Mouse (Mus musculus) intestine, embryonic 14.5 days (tissue): ENCODE results near the gene Cdk2ap2. TPM values are rescaled to one million over a fixed set of nuclear protein-coding genes. Genes with fewer than 3 reads are reported as not detected.

Experiments used
- ATAC-seq: fragments of 200-750 bp; cut with Nextera tagmentation; replicated peaks from 2 replicates; pipeline ENCODE4 v1.8.0; 2017; ENCODE audit warnings: low read depth, moderate number of reproducible peaks, moderate TSS enrichment, moderate library complexity; ENCODE audit not compliant: low FRiP score, low TSS enrichment
- DNase-seq: peaks from one replicate; pipeline ENCODE4 v3.0.0-alpha.2; 2018; ENCODE audit warnings: low spot score
- H3K27ac ChIP-seq: fragments of 300-500 bp; sonication (generic); 2 replicates; pipeline ENCODE4 v1.5.1; 2014; ENCODE audit warnings: low read depth, mild to moderate bottlenecking, control low read depth
- H3K27me3 ChIP-seq: fragments of 300-500 bp; sonication (generic); replicated peaks from 2 replicates; pipeline ENCODE4 v1.6.1; 2014; ENCODE audit warnings: low read length, control low read depth; ENCODE audit not compliant: control insufficient read depth, insufficient read depth
- H3K36me3 ChIP-seq: fragments of 300-500 bp; sonication (generic); 2 replicates; pipeline ENCODE4 v1.6.1; 2014; ENCODE audit warnings: low read length, control low read depth; ENCODE audit not compliant: control insufficient read depth, insufficient read depth
- H3K4me1 ChIP-seq: fragments of 300-500 bp; sonication (generic); replicated peaks from 2 replicates; pipeline ENCODE4 v1.6.1; 2014; ENCODE audit warnings: low read length, control low read depth, mixed read lengths; ENCODE audit not compliant: control insufficient read depth, insufficient read depth
- H3K4me2 ChIP-seq: fragments of 300-500 bp; sonication (generic); 2 replicates; pipeline ENCODE4 v1.6.1; 2014; ENCODE audit warnings: low read length
- H3K4me3 ChIP-seq: fragments of 300-500 bp; sonication (generic); 2 replicates; pipeline ENCODE4 v1.5.1; 2014; ENCODE audit warnings: low read depth, low read length, control low read depth, mixed read lengths
- H3K9ac ChIP-seq: fragments of 300-500 bp; sonication (generic); 2 replicates; pipeline ENCODE4 v1.6.1; 2014; ENCODE audit warnings: mild to moderate bottlenecking, low read length
- H3K9me3 ChIP-seq: fragments of 300-500 bp; sonication (generic); 2 replicates; pipeline ENCODE4 v1.6.1; 2016; ENCODE audit warnings: low read length, control low read depth; ENCODE audit not compliant: control insufficient read depth
- WGBS: fragments of 180-500 bp; shearing (Covaris S2); extraction: QIAGEN DNeasy Blood & Tissue Kit; methylation state at CpG from one replicate; pipeline ENCODE4 v1.1.7; 2014; 5-methylcytosine and 5-hydroxymethylcytosine counted together
- polyA plus RNA-seq: library from polyadenylated mRNA; unstranded; fragments of >200 nt; fragmentation: Nextera tagmentation; extraction: Ambion mirVana; gene quantifications from 2 replicates; pipeline ENCODE4 v1.2.1, GENCODE M21; 2014

Gene Cdk2ap2
- polyA plus RNA-seq, 1 experiment from 2014 or later = 103 TPM

- Histone ChIP-seq H3K4me1 (peaks cover 9% of the 10 kb centered on the region; the same call in 1 of the 2 replicates), H3K27ac (no peak overlapping the region), H3K36me3 (peaks cover 56% of the 10 kb centered on the region), H3K27me3 (no peaks in the 10 kb centered on the region), H3K9ac (no peak overlapping the region), H3K4me2 (no peak overlapping the region), H3K9me3 (no peaks in the 10 kb centered on the region), H3K4me3 (no peak overlapping the region)
- ATAC-seq (no peak), DNase-seq (no peak)
- WGBS = 95% methylated on average over 26 of the region's 26 CpGs
Measured at GRCm38 (mm10) chr19:4112063-4112960, 15.3 kb downstream of the Cdk2ap2 start.

DNA sequence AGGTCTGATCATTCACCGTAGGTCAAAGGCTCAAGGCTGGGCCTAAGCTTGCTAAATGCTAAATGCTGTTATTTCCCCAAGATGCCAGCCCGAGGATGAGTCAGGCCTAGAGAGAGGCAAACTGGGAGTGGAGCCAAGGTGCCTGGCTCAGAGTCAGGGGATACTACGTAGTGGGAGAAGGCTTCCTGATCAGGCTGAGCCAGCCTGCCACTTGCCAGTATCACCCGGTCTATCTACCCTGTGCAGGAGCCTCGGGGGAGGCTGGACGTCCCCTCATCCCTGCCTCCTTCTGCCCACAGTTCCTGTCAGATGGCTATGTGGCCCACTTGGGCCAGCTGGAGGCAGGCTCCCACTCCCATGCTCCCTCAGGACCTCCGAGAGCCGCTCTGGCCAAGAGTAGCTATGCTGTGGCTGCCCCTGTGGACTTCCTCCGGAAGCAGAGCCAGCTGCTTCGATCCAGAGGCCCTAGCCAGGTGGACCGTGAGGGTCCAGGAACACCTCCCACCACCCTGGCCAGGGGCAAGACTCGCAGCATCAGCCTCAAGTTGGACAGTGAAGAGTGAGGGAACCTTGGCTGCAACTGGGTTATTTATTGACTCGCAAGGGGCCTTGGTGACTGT lies 16.3 kb downstream of the Cdk2ap2 start:
- Histone ChIP-seq H3K27me3 (no peaks in the 10 kb centered on the region), H3K27ac (peak overlapping the region; percentile 24; the same call in 1 of the 2 replicates), H3K4me2 (0 out of 2 replicates have a peak overlapping the region, but pooled peaks have one; percentile 9), H3K4me1 (peaks cover 9% of the 10 kb centered on the region; the same call in 1 of the 2 replicates), H3K9ac (no peak overlapping the region), H3K4me3 (no peak overlapping the region), H3K9me3 (no peaks in the 10 kb centered on the region), H3K36me3 (peaks cover 66% of the 10 kb centered on the region)
- ATAC-seq (no peak; the same call in 1 of the 2 replicates), DNase-seq (no peak)
- 63% methylated on average over 13 of the region's 13 CpGs for WGBS

DNA sequence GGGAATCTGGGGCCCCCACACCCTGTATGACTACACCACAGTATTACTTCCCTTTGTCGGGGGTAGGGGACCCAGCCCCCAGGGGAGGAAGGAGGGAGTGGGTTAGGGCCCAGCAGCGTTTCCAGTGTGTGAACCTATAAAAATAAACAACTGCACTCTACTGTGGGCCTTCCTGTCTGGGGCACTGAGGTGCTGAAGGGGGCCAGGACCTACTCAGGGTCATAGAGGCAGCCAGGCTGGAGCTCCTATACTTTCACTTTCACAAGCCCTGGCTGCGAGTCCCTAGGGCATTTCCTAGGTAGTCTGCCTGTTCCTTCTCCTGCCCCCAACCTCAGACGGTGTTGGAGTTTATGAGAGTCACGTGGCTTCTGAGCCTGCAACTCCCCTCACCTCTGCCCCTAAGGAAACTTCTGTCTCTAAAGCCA lies 16.8 kb downstream of the Cdk2ap2 start:
- Histone ChIP-seq H3K4me1 (peaks cover 9% of the 10 kb centered on the region; the same call in 1 of the 2 replicates), H3K27me3 (no peaks in the 10 kb centered on the region), H3K4me2 (0 out of 2 replicates have a peak overlapping the region, but pooled peaks have one; percentile 9), H3K9me3 (no peaks in the 10 kb centered on the region), H3K27ac (peak overlapping the region; percentile 24; the same call in 1 of the 2 replicates), H3K36me3 (peaks cover 69% of the 10 kb centered on the region), H3K4me3 (no peak overlapping the region), H3K9ac (no peak overlapping the region)
- 22% methylated on average over 5 of the region's 5 CpGs for WGBS
- DNase-seq (peak; percentile 65), ATAC-seq (peak; percentile 73)

DNA sequence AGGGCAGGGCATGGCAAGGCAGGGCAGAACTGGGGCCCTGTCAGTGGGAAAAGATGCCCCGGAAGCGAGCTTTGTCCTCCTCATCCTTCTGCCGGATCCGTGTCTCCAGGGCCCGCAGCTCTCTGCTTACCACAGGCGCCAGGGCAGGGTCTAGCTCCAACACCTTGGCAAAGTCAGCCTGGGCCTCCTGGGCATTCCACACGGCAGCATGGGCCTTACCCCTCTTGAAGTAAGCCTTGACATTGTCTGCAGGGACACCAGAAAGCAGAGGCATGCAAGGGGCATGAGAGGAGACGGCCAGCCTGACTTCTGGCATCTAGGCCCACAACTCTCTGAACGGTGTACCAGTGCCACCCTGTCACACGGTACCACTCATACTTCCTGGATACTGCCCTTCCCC lies 17.6 kb downstream of the Cdk2ap2 start:
- Histone ChIP-seq H3K9ac (no peak overlapping the region), H3K27me3 (no peaks in the 10 kb centered on the region), H3K9me3 (no peaks in the 10 kb centered on the region), H3K4me3 (no peak overlapping the region), H3K27ac (0 out of 2 replicates have a peak overlapping the region, but pooled peaks have one; percentile 24), H3K36me3 (peaks cover 71% of the 10 kb centered on the region), H3K4me2 (no peak overlapping the region), H3K4me1 (peaks cover 9% of the 10 kb centered on the region; the same call in 1 of the 2 replicates)
- DNase-seq (no peak), ATAC-seq (no peak)
- 90% methylated on average over 10 of the region's 10 CpGs for WGBS

DNA sequence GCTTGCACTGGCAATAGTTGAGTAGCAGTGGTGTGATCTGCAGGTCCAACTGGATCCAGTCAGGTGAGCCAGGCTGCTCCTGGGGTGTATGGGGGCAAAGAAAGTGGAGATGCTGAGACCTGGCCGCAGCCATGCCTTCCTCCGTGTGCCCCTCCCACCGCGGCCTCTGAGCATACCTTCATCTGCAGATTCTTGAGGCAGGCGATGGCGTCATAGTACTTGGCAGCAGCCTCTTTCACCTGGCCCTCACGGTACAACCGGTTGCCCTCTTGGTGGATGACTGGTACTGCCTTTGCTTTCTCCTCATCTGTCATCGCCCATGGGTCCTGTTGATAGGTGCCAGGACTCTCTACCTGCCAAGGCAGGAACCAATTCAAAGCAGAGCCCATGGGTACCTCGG lies 18.2 kb downstream of the Cdk2ap2 start:
- no peaks in the 10 kb centered on the region for H3K9me3 ChIP-seq
- ATAC-seq (no peak), DNase-seq (no peak)
- no peak overlapping the region for H3K9ac ChIP-seq
- H3K27me3 ChIP-seq = no peaks in the 10 kb centered on the region
- H3K36me3 ChIP-seq = peaks cover 71% of the 10 kb centered on the region
- 93% methylated on average over 10 of the region's 10 CpGs for WGBS
- H3K27ac ChIP-seq = no peak overlapping the region
- peaks cover 9% of the 10 kb centered on the region; the same call in 1 of the 2 replicates for H3K4me1 ChIP-seq
- H3K4me2 ChIP-seq = no peak overlapping the region
- no peak overlapping the region for H3K4me3 ChIP-seq

GRCm38 (mm10) chr19:4115816-4116215 lies 18.8 kb downstream of the Cdk2ap2 start:
- 87% methylated on average over 11 of the region's 11 CpGs for WGBS
- H3K27ac ChIP-seq = no peak overlapping the region
- no peak for DNase-seq
- H3K36me3 ChIP-seq = peaks cover 71% of the 10 kb centered on the region
- H3K4me1 ChIP-seq = peaks cover 15% of the 10 kb centered on the region
- no peak overlapping the region for H3K4me2 ChIP-seq
- no peaks in the 10 kb centered on the region for H3K9me3 ChIP-seq
- no peak for ATAC-seq
- no peak overlapping the region for H3K9ac ChIP-seq
- H3K27me3 ChIP-seq = no peaks in the 10 kb centered on the region
- no peak overlapping the region for H3K4me3 ChIP-seq

DNA sequence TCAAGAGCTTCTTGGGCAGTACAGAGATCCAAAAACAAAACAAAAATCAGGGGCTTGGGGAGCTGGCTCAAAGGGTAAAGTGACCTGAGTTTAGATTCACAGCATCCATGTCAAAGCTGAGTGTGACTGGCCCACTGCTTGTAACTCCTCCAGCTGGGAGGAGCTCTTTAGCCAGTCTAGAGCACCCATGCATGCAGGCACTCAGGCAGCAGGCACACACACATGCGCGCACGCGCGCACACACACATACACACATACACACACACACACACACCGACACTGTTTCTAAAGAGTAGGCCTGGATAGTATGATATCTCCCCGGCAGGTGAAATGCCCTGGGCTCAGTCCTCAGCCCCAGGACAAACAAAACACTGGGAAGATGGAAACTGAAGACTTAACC lies 20.0 kb downstream of the Cdk2ap2 start:
- peaks cover 16% of the 10 kb centered on the region for H3K4me1 ChIP-seq
- 94% methylated on average over 7 of the region's 7 CpGs for WGBS
- no peak overlapping the region for H3K9ac ChIP-seq
- peaks cover 63% of the 10 kb centered on the region for H3K36me3 ChIP-seq
- no peak overlapping the region for H3K27ac ChIP-seq
- H3K4me3 ChIP-seq = no peak overlapping the region
- ATAC-seq (no peak), DNase-seq (no peak)
- H3K27me3 ChIP-seq = no peaks in the 10 kb centered on the region
- no peaks in the 10 kb centered on the region for H3K9me3 ChIP-seq
- no peak overlapping the region for H3K4me2 ChIP-seq

GRCm38 (mm10) chr19:4118350-4118749 lies 21.4 kb downstream of the Cdk2ap2 start:
- H3K27ac ChIP-seq = no peak overlapping the region
- DNase-seq (no peak), ATAC-seq (no peak)
- peaks cover 14% of the 10 kb centered on the region for H3K4me1 ChIP-seq
- H3K27me3 ChIP-seq = no peaks in the 10 kb centered on the region
- WGBS = 98% methylated on average over 2 of the region's 2 CpGs
- H3K4me2 ChIP-seq = no peak overlapping the region
- H3K36me3 ChIP-seq = peaks cover 50% of the 10 kb centered on the region
- no peak overlapping the region for H3K9ac ChIP-seq
- H3K9me3 ChIP-seq = no peaks in the 10 kb centered on the region
- no peak overlapping the region for H3K4me3 ChIP-seq
